Mouse (Mus musculus) MEL (cell line): ENCODE results near the gene D430041D05Rik. TPM values are rescaled to one million over a fixed set of nuclear protein-coding genes. Genes with fewer than 3 reads are reported as not detected.

ENCODE experiments used
- DNase-seq: peaks from one replicate; pipeline ENCODE4 v3.0.0; 2011; ENCODE audit warnings: low read depth, low spot score
- H3K27ac ChIP-seq: 2 replicates; pipeline ENCODE4 v1.5.1; 2012; ENCODE audit warnings: low read depth, mild to moderate bottlenecking, control low read depth, low read length, moderate library complexity; ENCODE audit not compliant: control insufficient read depth
- H3K27me3 ChIP-seq, 2 experiments: fragments of 150-350 bp in 1 of 2; sonication (generic) in 1 of 2; 2 replicates each; pipeline ENCODE4 v1.6.1; 2012; ENCODE audit warnings: low read length in 2 of 2, mild to moderate bottlenecking in 2 of 2, improper control_type of control experiment in 1 of 2, moderate library complexity in 1 of 2; ENCODE audit not compliant: insufficient read depth in 2 of 2, control insufficient read depth in 1 of 2
- H3K36me3 ChIP-seq, 2 experiments: 2 replicates each; pipeline ENCODE4 v1.6.1; 2012 to 2014; ENCODE audit warnings: low read length in 2 of 2, improper control_type of control experiment in 1 of 2, inconsistent platforms in 1 of 2, mild to moderate bottlenecking in 1 of 2; ENCODE audit not compliant: insufficient read depth in 2 of 2, control insufficient read depth in 1 of 2
- H3K4me1 ChIP-seq, 2 experiments: fragments of 150-350 bp in 1 of 2; sonication (generic) in 1 of 2; 2 replicates each; pipeline ENCODE4 v1.6.1; 2012; ENCODE audit warnings: low read length in 2 of 2, improper control_type of control experiment in 1 of 2, mild to moderate bottlenecking in 1 of 2; ENCODE audit not compliant: insufficient read depth in 2 of 2, control insufficient read depth in 1 of 2
- H3K4me3 ChIP-seq, 2 experiments: fragments of 150-350 bp in 1 of 2; sonication (generic) in 1 of 2; 2 replicates each; pipeline ENCODE4 v1.5.1; 2012; ENCODE audit warnings: low read depth in 2 of 2, low read length in 2 of 2, mild to moderate bottlenecking in 2 of 2, moderate library complexity in 2 of 2, control low read depth in 1 of 2, improper control_type of control experiment in 1 of 2; ENCODE audit not compliant: control insufficient read depth in 1 of 2, insufficient read depth in 1 of 2
- H3K79me2 ChIP-seq: 2 replicates; pipeline ENCODE4 v1.6.1; 2012; ENCODE audit warnings: mild to moderate bottlenecking, low read length, moderate library complexity; ENCODE audit not compliant: control insufficient read depth, poor library complexity, insufficient read depth
- H3K9ac ChIP-seq: 2 replicates; pipeline ENCODE4 v1.6.1; 2012; ENCODE audit warnings: low read depth, mild to moderate bottlenecking, control low read depth, low read length, moderate library complexity; ENCODE audit not compliant: control insufficient read depth, poor library complexity, severe bottlenecking
- H3K9me3 ChIP-seq: fragments of 150-350 bp; sonication (generic); replicated peaks from 2 replicates; pipeline ENCODE4 v1.6.1; 2012; ENCODE audit warnings: mild to moderate bottlenecking, low read length, improper control_type of control experiment, moderate library complexity; ENCODE audit not compliant: insufficient read depth
- CHD2 ChIP-seq: IDR thresholded peaks from 2 replicates; pipeline ENCODE4 v1.6.1; 2011; ENCODE audit warnings: low read length, improper control_type of control experiment
- CTCF ChIP-seq, 3 experiments: IDR thresholded peaks in 2 of 3; conservative IDR thresholded peaks in 1 of 3; 2 replicates each; pipeline ENCODE4 v1.5.1; 2011 to 2012; ENCODE audit warnings: low read length in 3 of 3, low read depth in 2 of 3, mild to moderate bottlenecking in 2 of 3, improper control_type of control experiment in 1 of 3, inconsistent platforms in 1 of 3, mixed read lengths in 1 of 3, moderate library complexity in 1 of 3; ENCODE audit not compliant: control insufficient read depth in 1 of 3, insufficient read depth in 1 of 3, poor library complexity in 1 of 3, severe bottlenecking in 1 of 3
- E2F4 ChIP-seq: IDR thresholded peaks from 2 replicates; pipeline ENCODE4 v1.6.1; 2011; ENCODE audit warnings: low read depth, low read length, improper control_type of control experiment, borderline replicate concordance
- ELF1 ChIP-seq: IDR thresholded peaks from 2 replicates; pipeline ENCODE4 v1.6.1; 2014; ENCODE audit warnings: low read depth, mild to moderate bottlenecking, inconsistent platforms, low read length, improper control_type of control experiment, moderate library complexity
- ETS1 ChIP-seq: IDR thresholded peaks from 2 replicates; pipeline ENCODE4 v1.6.1; 2012; ENCODE audit warnings: low read depth, mild to moderate bottlenecking, inconsistent platforms, low read length, improper control_type of control experiment, moderate library complexity
- GABPA ChIP-seq: IDR thresholded peaks from 2 replicates; pipeline ENCODE4 v1.6.1; 2012; ENCODE audit warnings: low read depth, mild to moderate bottlenecking, inconsistent platforms, low read length, improper control_type of control experiment, moderate library complexity
- JUND ChIP-seq: IDR thresholded peaks from 2 replicates; pipeline ENCODE4 v1.6.1; 2011; ENCODE audit warnings: low read depth, mild to moderate bottlenecking, improper control_type of control experiment, low read length
- KAT2A ChIP-seq: conservative IDR thresholded peaks from 2 replicates; pipeline ENCODE4 v1.6.1; 2012; ENCODE audit warnings: low read depth, low read length, improper control_type of control experiment, inconsistent platforms
- MAZ ChIP-seq: IDR thresholded peaks from 2 replicates; pipeline ENCODE4 v1.6.1; 2012; ENCODE audit warnings: low read depth, mild to moderate bottlenecking, inconsistent platforms, low read length, improper control_type of control experiment
- MEF2A ChIP-seq: IDR thresholded peaks from 2 replicates; pipeline ENCODE4 v1.6.1; 2014; ENCODE audit warnings: low read depth, mild to moderate bottlenecking, inconsistent platforms, low read length, improper control_type of control experiment; ENCODE audit not compliant: poor library complexity, insufficient replicate concordance, severe bottlenecking; ENCODE audit errors: extremely low read depth
- NRF1 ChIP-seq: IDR thresholded peaks from 2 replicates; pipeline ENCODE4 v1.6.1; 2014; ENCODE audit warnings: low read depth, mild to moderate bottlenecking, inconsistent platforms, low read length, improper control_type of control experiment, moderate library complexity; ENCODE audit not compliant: poor library complexity, insufficient read depth, severe bottlenecking
- POLR2AphosphoS5 ChIP-seq: IDR thresholded peaks from 2 replicates; pipeline ENCODE4 v1.6.1; 2012; ENCODE audit warnings: low read depth, borderline replicate concordance, mild to moderate bottlenecking, inconsistent platforms, low read length, moderate library complexity, mixed read lengths
- RAD21 ChIP-seq: IDR thresholded peaks from 2 replicates; pipeline ENCODE4 v1.6.1; 2011; ENCODE audit warnings: mild to moderate bottlenecking, low read depth, low read length, improper control_type of control experiment
- TAL1 ChIP-seq: IDR thresholded peaks from 2 replicates; pipeline ENCODE4 v1.6.1; 2012; ENCODE audit warnings: mild to moderate bottlenecking, inconsistent platforms, low read length, moderate library complexity, mixed read lengths
- TBP ChIP-seq: IDR thresholded peaks from 2 replicates; pipeline ENCODE4 v1.8.0; 2011; ENCODE audit warnings: low read depth, low read length, improper control_type of control experiment
- USF1 ChIP-seq: IDR thresholded peaks from 2 replicates; pipeline ENCODE4 v1.6.1; 2014; ENCODE audit warnings: low read depth, mild to moderate bottlenecking, inconsistent platforms, low read length, improper control_type of control experiment, moderate library complexity
- USF2 ChIP-seq, 2 experiments: IDR thresholded peaks; 2 replicates each; pipeline ENCODE4 v1.6.1; 2011 to 2012; ENCODE audit warnings: improper control_type of control experiment in 2 of 2, low read length in 2 of 2, borderline replicate concordance in 1 of 2, inconsistent platforms in 1 of 2, low read depth in 1 of 2, mild to moderate bottlenecking in 1 of 2; ENCODE audit not compliant: insufficient read depth in 1 of 2
- ZC3H11A ChIP-seq: IDR thresholded peaks from 2 replicates; pipeline ENCODE4 v1.6.1; 2012; ENCODE audit warnings: low read depth, mild to moderate bottlenecking, inconsistent platforms, low read length, improper control_type of control experiment
- ZMIZ1 ChIP-seq: IDR thresholded peaks from 2 replicates; pipeline ENCODE4 v1.6.1; 2012; ENCODE audit warnings: low read depth, mild to moderate bottlenecking, inconsistent platforms, low read length, improper control_type of control experiment, moderate library complexity
- polyA plus RNA-seq, 2 experiments: library from polyadenylated mRNA; stranded (reverse) in 1 of 2; unstranded in 1 of 2; fragments of >175 nt in 1 of 2; fragments of >200 nt in 1 of 2; gene quantifications; 2 replicates each; pipeline versions ENCODE4 v1.2.1 to v1.2.4; 2012; ENCODE audit warnings: low replicate concordance in 2 of 2, low read depth in 1 of 2; ENCODE audit not compliant: insufficient read length in 2 of 2, insufficient read depth in 1 of 2, missing spikeins in 1 of 2
- total RNA-seq: library from RNA; depleted of rRNA; stranded (reverse); fragments of 300-350 nt; gene quantifications from 2 replicates; pipeline ENCODE4 v1.2.3, GENCODE M21; 2012

The D430041D05Rik gene
- total and polyA plus RNA-seq, 3 experiments: 0.46 to 1.1 TPM; not detected in 1

DNA sequence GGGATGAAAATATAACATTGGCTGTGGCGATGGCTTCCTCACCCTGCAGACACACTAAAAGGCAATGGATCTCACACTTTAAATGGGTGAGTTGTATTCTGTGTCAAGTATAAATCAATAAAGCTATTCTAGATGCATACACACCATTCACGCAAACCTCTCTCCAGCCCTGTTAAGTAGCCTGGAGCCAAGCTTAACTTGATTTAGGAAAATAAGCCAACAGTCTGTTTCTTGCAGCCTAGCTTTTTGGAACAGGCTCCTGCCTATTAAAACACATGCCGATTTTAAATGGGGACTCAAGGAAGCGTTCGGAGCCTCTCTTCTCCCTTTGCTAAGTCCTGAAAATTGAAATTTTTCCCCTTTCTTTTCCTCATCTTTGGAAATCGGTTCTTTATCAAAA lies 93.2 kb downstream of the D430041D05Rik start:
- H3K4me1 ChIP-seq: no peaks in the 10 kb centered on the region
- no peak overlapping the region for H3K4me3 ChIP-seq
- no peaks in the 10 kb centered on the region for H3K9me3 ChIP-seq
- peaks cover 6% of the 10 kb centered on the region in 2 experiments for H3K27me3 ChIP-seq
- H3K27ac ChIP-seq: no peak overlapping the region
- H3K36me3 ChIP-seq: no peaks in the 10 kb centered on the region
- no peak for DNase-seq
- no peaks in the 10 kb centered on the region for H3K79me2 ChIP-seq
- no peak overlapping the region for H3K9ac ChIP-seq
- TF ChIP-seq GABPA (no peak), ZMIZ1 (no peak), MEF2A (no peak), NRF1 (no peak), CTCF (IDR thresholded peaks at IDR 0.05 in 2 of 3, conservative IDR thresholded peaks at IDR 0.05 in 1 of 3; ENCODE audit: control insufficient read depth in 1 of 3, insufficient read depth in 1 of 3, low read depth in 2 of 3, low read length in 3 of 3, poor library complexity in 1 of 3, severe bottlenecking in 1 of 3) (no peak), JUND (no peak), ETS1 (no peak), TBP (no peak)

DNA sequence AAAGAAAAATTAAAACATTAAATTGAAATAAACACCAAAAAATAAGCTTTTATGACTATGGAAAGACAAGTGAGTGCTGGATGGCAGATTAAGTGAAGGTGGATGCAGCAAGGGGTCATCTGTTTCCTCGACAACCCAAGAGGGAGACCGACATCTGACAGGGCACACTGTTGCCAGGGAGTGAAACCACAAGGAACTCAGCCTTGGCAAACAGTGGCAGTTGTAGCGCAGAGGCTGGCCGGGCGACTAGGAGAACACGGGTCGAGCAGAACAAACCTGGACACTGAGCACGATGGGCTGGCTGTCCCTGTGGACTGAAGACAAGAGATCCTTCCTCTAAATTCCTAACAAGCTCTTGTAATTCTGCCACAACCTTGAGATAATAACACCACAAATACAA lies 94.3 kb downstream of the D430041D05Rik start:
- Histone ChIP-seq H3K9ac (no peak overlapping the region), H3K36me3 (no peaks in the 10 kb centered on the region), H3K4me3 (no peak overlapping the region), H3K79me2 (no peaks in the 10 kb centered on the region), H3K27me3 (peaks cover 7 to 8% of the 10 kb centered on the region in 2 experiments; a peak in 3 of 4 replicates), H3K4me1 (no peaks in the 10 kb centered on the region), H3K27ac (no peak overlapping the region), H3K9me3 (no peaks in the 10 kb centered on the region)
- TF ChIP-seq ELF1 (no peak), KAT2A (no peak), ZMIZ1 (no peak), TBP (no peak), ZC3H11A (no peak), TAL1 (no peak), USF2 (IDR thresholded peaks at IDR 0.05; ENCODE audit: borderline replicate concordance in 1 of 2, insufficient read depth in 1 of 2, low read depth in 1 of 2, low read length in 2 of 2) (no peak), CTCF (IDR thresholded peaks at IDR 0.05 in 2 of 3, conservative IDR thresholded peaks at IDR 0.05 in 1 of 3; ENCODE audit: control insufficient read depth in 1 of 3, insufficient read depth in 1 of 3, low read depth in 2 of 3, low read length in 3 of 3, poor library complexity in 1 of 3, severe bottlenecking in 1 of 3) (no peak), MAZ (no peak), CHD2 (no peak), USF1 (no peak), NRF1 (no peak), POLR2AphosphoS5 (no peak), E2F4 (no peak), RAD21 (no peak)
- no peak for DNase-seq
